Mouse (Mus musculus) forebrain, embryonic 11.5 days (tissue): ENCODE results near the gene Myb. TPM values are rescaled to one million over a fixed set of nuclear protein-coding genes. Genes with fewer than 3 reads are reported as not detected.

Experiments used
- ATAC-seq: fragments of 200-750 bp; cut with Nextera tagmentation; replicated peaks from 2 replicates; pipeline ENCODE4 v1.8.0; 2017; ENCODE audit warnings: moderate TSS enrichment; ENCODE audit not compliant: low FRiP score
- DNase-seq: peaks from one replicate; pipeline ENCODE4 v3.0.0-alpha.2; 2017; ENCODE audit warnings: low spot score
- H3K27ac ChIP-seq: fragments of 300-500 bp; sonication (generic); 2 replicates; pipeline ENCODE4 v1.5.1; 2014; ENCODE audit warnings: low read depth, low read length
- H3K27me3 ChIP-seq: fragments of 300-500 bp; sonication (generic); 2 replicates; pipeline ENCODE4 v1.6.1; 2014; ENCODE audit warnings: mild to moderate bottlenecking, low read length, mixed read lengths; ENCODE audit not compliant: control insufficient read depth, insufficient read depth
- H3K36me3 ChIP-seq: fragments of 300-500 bp; sonication (generic); 2 replicates; pipeline ENCODE4 v1.6.1; 2014; ENCODE audit warnings: mild to moderate bottlenecking, low read length, moderate library complexity, mixed read lengths; ENCODE audit not compliant: control insufficient read depth, insufficient read depth
- H3K4me1 ChIP-seq: fragments of 300-500 bp; sonication (generic); replicated peaks from 2 replicates; pipeline ENCODE4 v1.6.1; 2014; ENCODE audit warnings: low read length, mixed read lengths; ENCODE audit not compliant: control insufficient read depth, insufficient read depth
- H3K4me2 ChIP-seq: fragments of 300-500 bp; sonication (generic); 2 replicates; pipeline ENCODE4 v1.6.1; 2014; ENCODE audit warnings: low read depth, mild to moderate bottlenecking, low read length, moderate library complexity, mixed read lengths; ENCODE audit not compliant: severe bottlenecking
- H3K4me3 ChIP-seq: fragments of 300-500 bp; sonication (generic); 2 replicates; pipeline ENCODE4 v1.5.1; 2014; ENCODE audit warnings: low read depth, low read length
- H3K9ac ChIP-seq: fragments of 300-500 bp; sonication (generic); 2 replicates; pipeline ENCODE4 v1.6.1; 2014; ENCODE audit warnings: low read length
- H3K9me3 ChIP-seq: fragments of 300-500 bp; sonication (generic); 2 replicates; pipeline ENCODE4 v1.6.1; 2016; ENCODE audit warnings: low read length, mixed read lengths; ENCODE audit not compliant: control insufficient read depth
- WGBS: fragments of 180-500 bp; shearing (Covaris S2); extraction: QIAGEN DNeasy Blood & Tissue Kit; methylation state at CpG from one replicate; pipeline ENCODE4 v1.1.7; 2014; 5-methylcytosine and 5-hydroxymethylcytosine counted together
- polyA plus RNA-seq: library from polyadenylated mRNA; unstranded; fragments of >200 nt; fragmentation: Nextera tagmentation; extraction: Ambion mirVana; gene quantifications from 2 replicates; pipeline ENCODE4 v1.2.1, GENCODE M21; 2014

Gene Myb
- polyA plus RNA-seq, 1 experiment from 2014 or later = 8.9 TPM

DNA sequence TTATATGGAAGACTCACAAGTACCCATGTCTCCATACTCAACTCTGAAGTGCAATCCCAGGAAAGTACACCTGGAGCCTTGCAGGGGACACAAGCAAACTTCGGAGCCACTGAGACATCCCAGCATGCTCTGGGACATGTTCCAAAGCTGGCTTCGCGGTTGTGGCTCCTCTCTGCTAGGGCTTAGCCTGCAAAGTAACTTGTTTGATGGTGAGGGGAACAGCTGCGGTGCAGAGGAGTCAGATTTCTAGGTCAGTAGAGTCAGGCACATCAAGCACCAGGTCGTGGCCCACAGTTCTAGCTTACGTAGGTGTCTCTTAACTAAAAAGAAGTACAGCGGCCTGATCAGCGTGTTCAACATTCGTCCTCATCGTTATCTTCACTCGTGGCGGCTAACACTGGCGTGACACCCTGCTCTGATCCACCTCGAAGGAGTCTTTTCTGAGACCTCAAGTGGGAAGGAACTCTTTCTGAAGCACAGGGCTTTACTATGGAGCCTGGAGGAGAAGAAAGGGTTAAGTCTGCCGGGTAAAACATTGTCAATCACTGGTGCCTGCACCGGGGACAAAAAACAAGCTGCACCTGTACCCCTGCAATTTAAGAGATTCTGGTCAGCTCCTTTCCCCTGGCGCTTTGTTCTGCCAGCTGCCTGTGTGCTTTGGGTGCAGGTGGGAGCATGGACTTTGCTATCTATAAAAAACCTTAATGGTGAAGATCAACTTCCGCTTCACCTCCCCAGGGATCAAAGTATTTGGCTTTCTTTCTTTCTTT is 68.1 kb downstream of the Myb start:
- ATAC-seq (no peak), DNase-seq (no peak)
- peaks cover 31% of the 10 kb centered on the region for H3K27me3 ChIP-seq
- H3K9ac ChIP-seq = no peak overlapping the region
- no peaks in the 10 kb centered on the region; the same call in 1 of the 2 replicates for H3K9me3 ChIP-seq
- 57% methylated on average over 18 of the region's 18 CpGs for WGBS
- no peak overlapping the region for H3K27ac ChIP-seq
- H3K4me1 ChIP-seq = peaks cover 3% of the 10 kb centered on the region; the same call in 1 of the 2 replicates
- H3K4me2 ChIP-seq = no peak overlapping the region
- no peak overlapping the region for H3K4me3 ChIP-seq
- no peaks in the 10 kb centered on the region for H3K36me3 ChIP-seq

DNA sequence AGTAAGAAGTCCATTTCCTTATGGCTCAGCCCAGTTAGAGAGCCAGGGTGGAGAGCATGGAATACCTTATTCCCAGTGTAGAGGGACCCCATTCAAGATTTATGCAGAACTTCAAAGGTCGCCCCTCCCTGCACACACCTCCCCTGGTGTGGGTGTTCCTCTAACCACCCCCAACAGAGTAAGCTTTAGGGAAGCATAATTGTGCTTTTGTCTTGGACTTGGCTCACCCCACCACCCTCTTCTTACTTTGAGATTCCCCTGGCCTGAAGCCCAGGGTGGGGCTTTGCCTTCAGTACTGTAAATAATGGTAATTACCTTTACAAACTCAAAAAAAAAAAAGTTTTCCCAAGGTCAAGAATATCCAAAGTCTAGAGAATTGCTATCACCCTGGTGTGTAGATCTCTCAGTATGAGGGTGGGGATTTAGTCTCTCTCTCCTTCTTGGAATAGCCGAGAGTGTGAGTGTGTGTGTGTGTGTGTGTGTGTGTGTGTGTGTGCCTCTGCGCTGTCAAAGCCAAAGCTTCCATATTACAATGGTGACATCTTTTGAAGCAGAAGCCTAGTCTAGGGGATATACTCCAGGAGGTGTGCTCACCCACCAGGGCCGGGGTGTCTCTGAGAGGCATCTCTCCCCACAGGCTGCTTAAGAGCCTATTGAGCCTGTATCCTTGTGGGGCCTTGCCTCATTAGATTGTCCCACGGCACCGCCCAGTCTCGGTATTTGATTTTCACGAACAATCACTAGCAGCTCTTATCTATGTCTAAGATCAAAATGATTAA is 69.7 kb downstream of the Myb start:
- ATAC-seq = no peak
- H3K27me3 ChIP-seq = peaks cover 34% of the 10 kb centered on the region
- WGBS = 77% methylated on average over 8 of the region's 8 CpGs
- no peak for DNase-seq
- H3K4me3 ChIP-seq = no peak overlapping the region
- peaks cover 4% of the 10 kb centered on the region; the same call in 1 of the 2 replicates for H3K4me1 ChIP-seq
- H3K27ac ChIP-seq = no peak overlapping the region
- H3K9me3 ChIP-seq = no peaks in the 10 kb centered on the region; the same call in 1 of the 2 replicates
- H3K9ac ChIP-seq = no peak overlapping the region
- no peaks in the 10 kb centered on the region for H3K36me3 ChIP-seq
- no peak overlapping the region for H3K4me2 ChIP-seq

GRCm38 (mm10) chr10:21089541-21089940 is 71.2 kb downstream of the Myb start:
- peaks cover 4% of the 10 kb centered on the region; the same call in 1 of the 2 replicates for H3K4me1 ChIP-seq
- no peak overlapping the region for H3K4me3 ChIP-seq
- H3K27me3 ChIP-seq = peaks cover 43% of the 10 kb centered on the region
- no peak overlapping the region for H3K9ac ChIP-seq
- no peak overlapping the region for H3K4me2 ChIP-seq
- DNase-seq (no peak), ATAC-seq (no peak)
- no peak overlapping the region for H3K27ac ChIP-seq
- no peaks in the 10 kb centered on the region for H3K36me3 ChIP-seq
- H3K9me3 ChIP-seq = no peaks in the 10 kb centered on the region; the same call in 1 of the 2 replicates
- WGBS = 78% methylated on average over 3 of the region's 3 CpGs

- H3K4me2 ChIP-seq = no peak overlapping the region
- peaks cover 10% of the 10 kb centered on the region; the same call in 1 of the 2 replicates for H3K4me1 ChIP-seq
- H3K9me3 ChIP-seq = no peaks in the 10 kb centered on the region; the same call in 1 of the 2 replicates
- no peak overlapping the region for H3K9ac ChIP-seq
- no peak overlapping the region for H3K4me3 ChIP-seq
- H3K27me3 ChIP-seq = peaks cover 47% of the 10 kb centered on the region
- peak; percentile 62; the same call in 1 of the 2 replicates for ATAC-seq
- WGBS = 37% methylated on average over 3 of the region's 3 CpGs
- H3K27ac ChIP-seq = no peak overlapping the region
- no peak for DNase-seq
- no peaks in the 10 kb centered on the region for H3K36me3 ChIP-seq
Measured at GRCm38 (mm10) chr10:21087614-21088232, 73.1 kb downstream of the Myb start.

- Histone ChIP-seq H3K9me3 (no peaks in the 10 kb centered on the region; the same call in 1 of the 2 replicates), H3K4me3 (no peak overlapping the region), H3K27ac (no peak overlapping the region), H3K4me2 (no peak overlapping the region), H3K36me3 (no peaks in the 10 kb centered on the region), H3K4me1 (peaks cover 8% of the 10 kb centered on the region; the same call in 1 of the 2 replicates), H3K27me3 (peaks cover 31% of the 10 kb centered on the region; the same call in 1 of the 2 replicates), H3K9ac (no peak overlapping the region)
- WGBS = 87% methylated on average over 5 of the region's 5 CpGs
- ATAC-seq = no peak
- DNase-seq = no peak
Measured at GRCm38 (mm10) chr10:21085044-21085443, 75.7 kb downstream of the Myb start.

- H3K27ac ChIP-seq = no peak overlapping the region
- no peaks in the 10 kb centered on the region for H3K36me3 ChIP-seq
- no peak overlapping the region for H3K4me2 ChIP-seq
- no peaks in the 10 kb centered on the region for H3K9me3 ChIP-seq
- no peak overlapping the region for H3K9ac ChIP-seq
- ATAC-seq = no peak
- 56% methylated on average over 8 of the region's 8 CpGs for WGBS
- DNase-seq = peak; percentile 39
- H3K27me3 ChIP-seq = peaks cover 20% of the 10 kb centered on the region; the same call in 1 of the 2 replicates
- no peak overlapping the region for H3K4me3 ChIP-seq
- peaks cover 8% of the 10 kb centered on the region; the same call in 1 of the 2 replicates for H3K4me1 ChIP-seq
Measured at GRCm38 (mm10) chr10:21083391-21083918, 77.3 kb downstream of the Myb start.

- H3K4me2 ChIP-seq = no peak overlapping the region
- peaks cover 6% of the 10 kb centered on the region; the same call in 1 of the 2 replicates for H3K4me1 ChIP-seq
- DNase-seq = no peak
- 6% methylated on average over 8 of the region's 8 CpGs for WGBS
- H3K9me3 ChIP-seq = no peaks in the 10 kb centered on the region
- ATAC-seq = peak; percentile 94
- H3K36me3 ChIP-seq = no peaks in the 10 kb centered on the region
- no peak overlapping the region; the same call in 1 of the 2 replicates for H3K27ac ChIP-seq
- H3K27me3 ChIP-seq = peaks cover 20% of the 10 kb centered on the region; the same call in 1 of the 2 replicates
- no peak overlapping the region for H3K4me3 ChIP-seq
- H3K9ac ChIP-seq = no peak overlapping the region
Measured at GRCm38 (mm10) chr10:21082447-21082846, 78.3 kb downstream of the Myb start.

DNA sequence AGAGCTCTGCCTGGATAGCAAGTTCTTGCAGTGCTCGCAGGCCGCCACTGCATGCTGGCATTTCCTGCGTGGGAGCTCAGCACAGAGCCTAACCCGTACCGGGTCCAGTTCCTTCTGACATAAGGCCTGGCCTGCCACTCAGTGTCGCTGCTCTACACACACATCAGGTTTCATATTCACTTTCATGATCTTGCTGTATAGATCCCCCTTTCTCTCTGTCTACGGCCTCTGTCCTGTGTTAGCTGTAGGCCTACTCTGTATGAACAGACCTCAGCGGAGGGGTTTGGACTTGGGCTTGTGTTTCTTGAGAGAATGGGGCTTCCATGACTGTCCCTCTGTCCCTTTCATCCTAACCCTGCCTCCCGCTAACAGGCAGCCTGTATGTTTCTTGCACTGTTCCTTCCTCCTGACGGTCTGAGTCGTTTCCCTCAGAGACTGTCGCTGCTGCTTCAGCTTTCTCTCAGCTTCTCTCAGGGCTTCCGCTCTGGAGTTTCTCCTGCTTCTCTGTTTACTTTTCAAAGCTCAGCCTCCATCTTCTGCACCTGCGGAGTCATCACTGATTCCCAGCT is 83.5 kb downstream of the Myb start:
- 77% methylated on average over 14 of the region's 14 CpGs for WGBS
- Histone ChIP-seq H3K9ac (no peak overlapping the region), H3K36me3 (no peaks in the 10 kb centered on the region; the same call in 1 of the 2 replicates), H3K9me3 (no peaks in the 10 kb centered on the region), H3K4me1 (no peaks in the 10 kb centered on the region), H3K4me3 (no peak overlapping the region), H3K4me2 (no peak overlapping the region), H3K27me3 (no peaks in the 10 kb centered on the region), H3K27ac (no peak overlapping the region)
- ATAC-seq (no peak), DNase-seq (peak; percentile 45)
